Mouse (Mus musculus) common myeloid progenitor, adult 5-6 weeks (primary cell): ENCODE measurements around the gene Ubac1. TPM values are rescaled to one million over a fixed set of nuclear protein-coding genes. Genes with fewer than 3 reads are reported as not detected.
A peak's percentile ranks its signal among the peaks of the same experiment; 100 is the strongest.

Experiments
- ATAC-seq: replicated peaks from 2 replicates; pipeline ENCODE4 v1.8.0; 2016; ENCODE audit warnings: low read depth, mild to moderate bottlenecking, moderate TSS enrichment, inconsistent platforms; ENCODE audit not compliant: poor library complexity, severe bottlenecking
- total RNA-seq: library from RNA; stranded (forward); fragments of 200-1000, 187-1606 nt; gene quantifications from 2 replicates; pipeline ENCODE4 v1.2.3, GENCODE M21; 2017

The Ubac1 gene
- total RNA-seq, 1 experiment from 2014 or later: 79.7 TPM

GRCm38 (mm10) chr2:26030288-26030687 is 8.7 kb upstream of the Ubac1 start:
- ATAC-seq: no peak

GRCm38 (mm10) chr2:26024138-26025075 is 2.9 kb upstream of the Ubac1 start:
- ATAC-seq: peak; percentile 48

- ATAC-seq: no peak
Observed at GRCm38 (mm10) chr2:26022626-26023025, 1.1 kb upstream of the Ubac1 start.

- no peak for ATAC-seq
Observed at GRCm38 (mm10) chr2:26022258-26022565, 665 bp upstream of the Ubac1 start.

GRCm38 (mm10) chr2:26020714-26021560 is 610 bp downstream of the Ubac1 start:
- ATAC-seq: peak; percentile 37; the same call in 1 of the 2 replicates

- ATAC-seq: no peak
Observed at GRCm38 (mm10) chr2:26019923-26020322, 1.6 kb downstream of the Ubac1 start.

- ATAC-seq: no peak
Observed at GRCm38 (mm10) chr2:26017326-26017725, 4.2 kb downstream of the Ubac1 start.

GRCm38 (mm10) chr2:26013674-26014073 is 7.9 kb downstream of the Ubac1 start:
- ATAC-seq: peak; percentile 56

- ATAC-seq: no peak
Observed at GRCm38 (mm10) chr2:26011420-26011819, 10.1 kb downstream of the Ubac1 start.

- no peak for ATAC-seq
Observed at GRCm38 (mm10) chr2:26002001-26002400, 19.5 kb downstream of the Ubac1 start.

- ATAC-seq: no peak
Observed at GRCm38 (mm10) chr2:26001136-26001535, 20.4 kb downstream of the Ubac1 start.

- ATAC-seq: no peak
Observed at GRCm38 (mm10) chr2:25997716-25998115, 23.8 kb downstream of the Ubac1 start.

GRCm38 (mm10) chr2:25994791-25995190 is 26.8 kb downstream of the Ubac1 start:
- no peak for ATAC-seq

- ATAC-seq: peak; percentile 64; the same call in 1 of the 2 replicates
Observed at GRCm38 (mm10) chr2:25992285-25992684, 29.3 kb downstream of the Ubac1 start.

- no peak for ATAC-seq
Observed at GRCm38 (mm10) chr2:25989651-25990050, 31.9 kb downstream of the Ubac1 start.

GRCm38 (mm10) chr2:25987817-25988216 is 33.7 kb downstream of the Ubac1 start:
- ATAC-seq: no peak

GRCm38 (mm10) chr2:25986601-25987000 is 34.9 kb downstream of the Ubac1 start:
- no peak for ATAC-seq

- ATAC-seq: peak; percentile 97
Observed at GRCm38 (mm10) chr2:25983159-25983907, 38.2 kb downstream of the Ubac1 start, which contains the start of gene Camsap1. Gene Camsap1 (minus strand): TSS chr2:25983282.

GRCm38 (mm10) chr2:25982426-25983091 is 39.0 kb downstream of the Ubac1 start:
- no peak for ATAC-seq

GRCm38 (mm10) chr2:25982052-25982425 is 39.5 kb downstream of the Ubac1 start:
- no peak for ATAC-seq
